Mouse (Mus musculus): ENCODE measurements around the gene Irs4. TPM values are rescaled to one million over a fixed set of nuclear protein-coding genes. Genes with fewer than 3 reads are reported as not detected.

The Irs4 gene
- 0.25 and 0.28 TPM in 2 replicates for polyA plus RNA-seq (2015; fragmentation: Nextera tagmentation; extraction: Ambion mirVana)

DNA sequence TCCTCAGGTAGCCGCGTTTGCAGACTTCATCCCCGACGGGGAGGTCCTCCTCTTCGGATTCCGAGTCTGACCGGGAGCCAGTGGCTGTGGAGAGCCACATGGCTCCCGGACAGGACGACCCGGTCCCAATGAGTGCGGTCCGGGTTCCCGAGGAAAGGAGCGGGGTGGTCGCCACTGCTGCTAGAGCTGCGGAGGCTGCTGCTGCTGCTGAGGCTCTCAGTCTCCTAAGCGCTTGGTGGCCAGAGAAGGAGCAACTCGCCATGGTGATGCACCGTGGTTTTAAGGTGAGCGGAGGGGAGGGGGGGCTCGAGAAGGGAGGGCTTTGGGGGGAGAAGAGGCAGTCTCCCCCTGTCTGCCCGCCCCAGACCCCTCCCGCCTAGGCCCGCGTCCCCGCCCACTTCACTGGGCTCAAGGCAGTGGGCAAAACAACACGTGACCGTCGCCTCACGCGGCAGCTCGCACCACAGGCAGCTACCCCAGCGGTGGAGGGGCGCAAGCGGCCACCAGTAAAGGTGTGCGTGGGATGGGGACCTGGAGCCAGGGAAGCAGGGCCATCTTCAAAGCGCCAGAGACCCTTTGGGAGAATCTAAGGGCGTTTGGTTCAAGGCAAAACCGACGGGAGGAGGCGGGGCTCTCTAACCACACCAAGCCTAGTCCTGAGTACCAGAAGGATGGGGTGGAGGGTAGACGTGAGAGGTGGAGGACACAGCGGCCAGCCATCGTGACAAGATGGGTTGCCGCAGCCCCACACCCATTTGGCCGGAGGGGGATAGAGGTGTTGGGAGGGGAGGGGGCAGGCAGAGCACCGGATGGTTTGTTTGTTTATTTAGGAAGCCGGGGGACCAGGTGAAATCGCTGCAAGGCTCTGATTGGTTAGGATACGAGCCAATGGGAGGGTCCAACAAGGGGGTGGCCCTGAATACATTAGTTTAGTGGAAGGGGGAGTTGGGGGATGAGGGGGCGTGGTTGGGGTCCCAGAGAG lies at the start of gene Irs4:
Irs4 (minus strand) TSS at position 327 of the 982 bp plus-strand sequence.
- Histone ChIP-seq H3K36me3 (no peaks in the 10 kb centered on the region), H3K9me3 (no peaks in the 10 kb centered on the region), H3K4me3 (peak within 1 kb of the TSS; percentile 45), H3K27ac (replicated peaks) (no peak within 1 kb of the TSS), H3K4me1 (replicated peaks) (peaks cover 14% of the 10 kb centered on the region), H3K9ac (peak within 1 kb of the TSS; percentile 34; the same call in 1 of the 2 replicates), H3K27me3 (peaks cover 78% of the 10 kb centered on the region), H3K4me2 (peak within 1 kb of the TSS; percentile 66)
- WGBS = 16% methylated on average over 45 of the region's 51 CpGs
- peak; percentile 84 for ATAC-seq (ENCODE audit: low read depth)

DNA sequence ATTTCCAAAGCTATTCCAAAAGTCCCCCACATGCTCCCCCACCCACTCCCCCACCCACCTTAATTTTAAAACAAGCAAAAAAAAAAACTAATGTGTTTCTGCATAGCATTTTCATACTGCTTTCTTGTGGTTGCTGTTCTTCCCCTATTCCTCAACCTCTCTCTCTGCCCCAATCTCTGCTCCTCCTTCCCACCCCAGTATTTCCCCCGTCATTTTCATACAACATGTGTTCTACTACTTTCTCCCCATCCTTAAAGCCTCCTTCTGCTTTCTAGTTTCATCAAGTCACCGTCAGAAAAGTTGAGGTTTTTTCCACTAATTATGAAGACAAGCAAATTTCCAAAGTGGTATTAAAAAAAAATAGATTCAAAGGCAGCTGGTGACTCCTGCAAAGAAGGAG lies 25.3 kb upstream of the Irs4 start:
- Histone ChIP-seq H3K4me1 (replicated peaks) (no peaks in the 10 kb centered on the region), H3K27ac (replicated peaks) (no peak overlapping the region), H3K9me3 (no peaks in the 10 kb centered on the region), H3K4me2 (no peak overlapping the region), H3K4me3 (no peak overlapping the region), H3K36me3 (no peaks in the 10 kb centered on the region), H3K27me3 (no peaks in the 10 kb centered on the region), H3K9ac (no peak overlapping the region)
- 68% methylated on average over 2 of the region's 2 CpGs for WGBS
- no peak for ATAC-seq (ENCODE audit: low read depth)

DNA sequence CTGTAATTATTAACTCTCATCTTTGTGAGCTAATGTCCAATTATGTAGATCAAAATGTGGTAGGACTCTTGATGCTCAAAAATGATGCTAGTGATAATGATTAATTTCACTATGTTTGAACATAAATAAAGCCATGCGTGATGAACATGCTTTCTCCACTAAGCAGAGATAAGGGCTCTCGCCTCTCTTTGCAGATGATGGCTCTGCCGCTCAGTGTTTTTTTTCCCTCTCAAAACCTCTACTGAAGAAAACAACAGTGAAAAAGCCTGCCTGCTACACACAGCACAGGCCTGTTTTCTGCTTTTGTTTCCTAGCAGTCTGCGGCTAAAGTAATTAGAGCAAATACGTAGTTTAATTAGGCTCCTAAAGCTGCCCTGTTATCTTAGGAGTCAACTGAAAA lies 4.5 kb upstream of the Irs4 start:
- no peak for ATAC-seq (ENCODE audit: low read depth)
- Histone ChIP-seq H3K9ac (no peak overlapping the region), H3K27ac (replicated peaks) (no peak overlapping the region), H3K9me3 (no peaks in the 10 kb centered on the region), H3K4me1 (replicated peaks) (no peaks in the 10 kb centered on the region; the same call in 1 of the 2 replicates), H3K4me3 (no peak overlapping the region), H3K27me3 (peaks cover 36% of the 10 kb centered on the region), H3K36me3 (no peaks in the 10 kb centered on the region), H3K4me2 (no peak overlapping the region)
- 62% methylated on average over 5 of the region's 5 CpGs for WGBS

DNA sequence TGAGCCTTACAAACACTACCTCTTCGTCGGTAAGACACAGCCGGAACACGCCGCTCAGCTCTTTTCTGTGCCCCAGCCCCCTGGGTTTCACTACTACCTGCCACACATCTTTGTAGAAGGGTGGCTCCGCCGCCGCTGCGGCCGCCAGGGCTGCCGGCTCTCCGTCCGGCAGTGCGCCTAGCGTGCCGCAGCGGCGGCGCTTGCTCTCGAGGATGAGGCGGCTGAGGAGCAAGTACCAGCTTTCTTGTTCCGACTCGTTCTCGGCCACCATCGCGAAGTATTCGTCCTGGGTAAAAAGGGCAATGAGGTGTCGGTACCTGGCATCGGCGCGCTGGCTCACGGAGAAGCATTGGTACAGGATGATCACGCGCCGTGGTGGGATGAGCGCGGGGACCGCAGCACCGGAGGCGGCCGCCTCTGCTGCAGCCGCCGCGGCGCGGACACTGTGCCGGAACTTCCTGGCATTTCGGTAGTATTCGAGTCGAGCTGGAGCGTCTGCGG lies 622 bp downstream of the Irs4 start:
- peak; percentile 51 for ATAC-seq (ENCODE audit: low read depth)
- Histone ChIP-seq H3K4me3 (peak overlapping the region; percentile 45), H3K9ac (peak overlapping the region; percentile 12; the same call in 1 of the 2 replicates), H3K4me1 (replicated peaks) (peaks cover 14% of the 10 kb centered on the region), H3K9me3 (no peaks in the 10 kb centered on the region), H3K27me3 (peaks cover 83% of the 10 kb centered on the region), H3K4me2 (peak overlapping the region; percentile 66), H3K36me3 (no peaks in the 10 kb centered on the region), H3K27ac (replicated peaks) (no peak overlapping the region)
- WGBS = 16% methylated on average over 52 of the region's 52 CpGs

DNA sequence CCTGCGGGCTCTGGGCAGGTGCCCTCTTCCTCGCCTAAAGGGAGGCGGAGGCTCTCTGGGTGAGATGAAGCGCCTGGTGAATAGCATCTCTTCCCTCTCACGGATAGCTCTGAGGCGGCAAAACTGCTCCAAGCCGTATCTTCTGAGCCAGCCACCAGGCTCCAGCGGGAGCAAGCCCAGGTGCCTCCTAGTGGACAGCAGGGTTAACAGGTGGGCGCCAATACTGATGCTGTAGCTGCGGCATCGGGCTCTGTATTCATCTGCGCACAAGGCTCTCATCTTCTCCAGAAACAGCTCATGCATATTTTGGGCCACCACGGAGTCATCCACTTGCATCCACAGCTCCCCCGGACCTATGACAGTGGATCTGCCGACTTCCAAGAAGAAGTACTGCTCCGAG lies 1.1 kb downstream of the Irs4 start:
- no peak for ATAC-seq (ENCODE audit: low read depth)
- Histone ChIP-seq H3K9me3 (no peaks in the 10 kb centered on the region), H3K4me3 (peak overlapping the region; percentile 45), H3K4me2 (peak overlapping the region; percentile 66), H3K36me3 (no peaks in the 10 kb centered on the region), H3K4me1 (replicated peaks) (peaks cover 14% of the 10 kb centered on the region), H3K27me3 (peaks cover 85% of the 10 kb centered on the region), H3K27ac (replicated peaks) (no peak overlapping the region), H3K9ac (no peak overlapping the region)
- 29% methylated on average over 16 of the region's 16 CpGs for WGBS

DNA sequence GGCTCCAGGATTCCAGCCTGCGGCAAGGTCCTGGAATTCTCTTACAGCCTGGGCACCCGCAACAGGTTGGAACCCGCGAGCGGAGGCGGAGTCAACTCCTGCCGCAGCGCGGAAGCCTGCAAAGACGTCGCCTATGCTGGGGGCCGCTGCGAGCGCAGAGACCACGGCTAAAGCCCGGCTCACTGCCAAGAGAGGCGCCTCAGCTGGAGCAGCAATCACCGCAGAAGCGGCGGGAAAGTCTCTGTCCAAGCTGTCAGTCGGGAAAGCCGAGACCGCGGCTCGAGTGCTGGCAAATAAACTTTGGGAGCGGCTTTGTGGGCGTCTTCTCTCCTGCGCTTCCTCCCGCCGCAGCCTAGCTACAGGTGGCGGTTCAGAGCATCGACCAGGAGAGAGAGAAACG lies 3.3 kb downstream of the Irs4 start:
- no peaks in the 10 kb centered on the region for H3K36me3 ChIP-seq
- no peak overlapping the region for H3K27ac ChIP-seq (replicated peaks)
- no peak for ATAC-seq (ENCODE audit: low read depth)
- peaks cover 14% of the 10 kb centered on the region for H3K4me1 ChIP-seq (replicated peaks)
- 10% methylated on average over 33 of the region's 33 CpGs for WGBS
- H3K27me3 ChIP-seq = peaks cover 71% of the 10 kb centered on the region
- H3K9ac ChIP-seq = no peak overlapping the region
- H3K4me3 ChIP-seq = peak overlapping the region; percentile 34
- H3K4me2 ChIP-seq = peak overlapping the region; percentile 60
- no peaks in the 10 kb centered on the region for H3K9me3 ChIP-seq

Other genes starting within 250 kb of the Irs4 start
- 9.1 and 9.5 TPM in 2 replicates for gene Col4a5, start 249.9 kb downstream of the Irs4 start, polyA plus RNA-seq (2015; fragmentation: Nextera tagmentation; extraction: Ambion mirVana)
- gene Gm15294, start 150.0 kb upstream of the Irs4 start, polyA plus RNA-seq (2015; fragmentation: Nextera tagmentation; extraction: Ambion mirVana) = 1.0 TPM in 1 of 2 replicates, not detected in the other